Mouse (Mus musculus): ENCODE data around the gene Mthfd1.

Gene Mthfd1

GRCm38 (mm10) chr12:76333688-76334087 is 78.6 kb downstream of the Mthfd1 start:
- in situ Hi-C loops (cut with MboI; ENCODE audit: unreplicated experiment in 2 of 2): loop anchor here in 1 of 2 experiments (10.0 kb wide), 1 partner anchor 319 kb away; no protein-coding TSS in a partner anchor

GRCm38 (mm10) chr12:76335641-76336040 is 80.5 kb downstream of the Mthfd1 start:
- in situ Hi-C loops (cut with MboI; ENCODE audit: unreplicated experiment in 2 of 2): loop anchor here in 1 of 2 experiments (10.0 kb wide), 1 partner anchor 321 kb away; no protein-coding TSS in a partner anchor

- in situ Hi-C loops (cut with MboI; ENCODE audit: unreplicated experiment in 2 of 2): loop anchor here in 1 of 2 experiments (10.0 kb wide), 1 partner anchor 322 kb away; no protein-coding TSS in a partner anchor
Measured at GRCm38 (mm10) chr12:76336111-76336965, 81.2 kb downstream of the Mthfd1 start.

DNA sequence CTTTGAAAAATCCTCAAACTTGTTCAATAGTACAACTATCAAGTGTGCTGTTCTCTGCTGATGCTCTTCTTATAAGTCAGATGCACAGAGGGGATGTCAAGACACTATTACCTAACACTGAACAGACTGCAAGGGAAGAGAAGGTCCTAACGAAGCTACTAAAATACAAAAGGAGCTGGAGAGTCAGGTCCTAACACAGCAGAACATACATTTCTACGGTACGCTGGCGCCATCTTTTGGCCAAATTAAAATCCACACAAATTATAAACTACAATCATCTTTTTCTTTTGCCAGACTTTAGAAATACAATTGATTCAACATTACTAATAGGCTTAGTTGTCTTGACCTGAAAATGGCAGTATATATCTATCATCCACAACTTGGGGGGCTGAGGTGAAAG is 86.0 kb downstream of the Mthfd1 start:
- in situ Hi-C loops (cut with MboI; ENCODE audit: unreplicated experiment in 2 of 2): loop anchor here (5.0 to 10.0 kb wide), 7 partner anchors 36 to 556 kb away; no protein-coding TSS in a partner anchor

- in situ Hi-C loops (cut with MboI; ENCODE audit: unreplicated experiment in 2 of 2): loop anchor here (5.0 to 10.0 kb wide), 4 partner anchors 121 to 561 kb away; no protein-coding TSS in a partner anchor
Measured at GRCm38 (mm10) chr12:76345759-76346455, 90.8 kb downstream of the Mthfd1 start.

GRCm38 (mm10) chr12:76349680-76350220 is 94.7 kb downstream of the Mthfd1 start:
- in situ Hi-C loops (cut with MboI; ENCODE audit: unreplicated experiment in 2 of 2): loop anchor here (5.0 to 25.0 kb wide), 8 partner anchors 118 to 1188 kb away; partner anchors contain the start of gene Max (in 1 of the 2)

- in situ Hi-C loops (cut with MboI; ENCODE audit: unreplicated experiment in 2 of 2): loop anchor here (10.0 to 25.0 kb wide), 5 partner anchors 601 to 1176 kb away; partner anchors contain the start of gene Max (in 1 of the 2)
Measured at GRCm38 (mm10) chr12:76360868-76361267, 105.8 kb downstream of the Mthfd1 start.

GRCm38 (mm10) chr12:76361405-76362302 is 106.6 kb downstream of the Mthfd1 start:
- in situ Hi-C loops (cut with MboI; ENCODE audit: unreplicated experiment in 2 of 2): loop anchor here (10.0 to 25.0 kb wide), 5 partner anchors 601 to 1176 kb away; partner anchors contain the start of gene Max (in 1 of the 2)

GRCm38 (mm10) chr12:76362303-76362676 is 107.2 kb downstream of the Mthfd1 start:
- in situ Hi-C loops (cut with MboI; ENCODE audit: unreplicated experiment in 2 of 2): loop anchor here (10.0 to 25.0 kb wide), 5 partner anchors 600 to 1175 kb away; partner anchors contain the start of gene Max (in 1 of the 2)

GRCm38 (mm10) chr12:76366276-76366675 is 111.2 kb downstream of the Mthfd1 start:
- in situ Hi-C loops (cut with MboI; ENCODE audit: unreplicated experiment in 2 of 2): loop anchor here (10.0 to 25.0 kb wide), 5 partner anchors 596 to 1171 kb away; partner anchors contain the start of gene Max (in 1 of the 2)

- in situ Hi-C loops (cut with MboI; ENCODE audit: unreplicated experiment in 2 of 2): loop anchor here (10.0 to 25.0 kb wide), 5 partner anchors 595 to 1170 kb away; partner anchors contain the start of gene Max (in 1 of the 2)
Measured at GRCm38 (mm10) chr12:76367096-76367995, 112.2 kb downstream of the Mthfd1 start.

GRCm38 (mm10) chr12:76368201-76368789 is 113.2 kb downstream of the Mthfd1 start:
- in situ Hi-C loops (cut with MboI; ENCODE audit: unreplicated experiment in 2 of 2): loop anchor here (10.0 to 25.0 kb wide), 5 partner anchors 594 to 1169 kb away; partner anchors contain the start of gene Max (in 1 of the 2)

- in situ Hi-C loops (cut with MboI; ENCODE audit: unreplicated experiment in 2 of 2): loop anchor here (10.0 to 25.0 kb wide), 5 partner anchors 594 to 1169 kb away; partner anchors contain the start of gene Max (in 1 of the 2)
Measured at GRCm38 (mm10) chr12:76368790-76369205, 113.7 kb downstream of the Mthfd1 start.
